Mouse (Mus musculus): ENCODE results near the gene 4922502D21Rik. TPM values are rescaled to one million over a fixed set of nuclear protein-coding genes. Genes with fewer than 3 reads are reported as not detected.

The 4922502D21Rik gene
- polyA plus RNA-seq, 1 experiment from 2014 or later: not detected

GRCm38 (mm10) chr6:129318395-129318794, 13.2 kb downstream of the 4922502D21Rik start:
- Histone ChIP-seq H3K36me3 (ENCODE audit: control insufficient read depth, insufficient read depth, low read length) (no peaks in the 10 kb centered on the region), H3K4me3 (ENCODE audit: low read length) (no peak overlapping the region), H3K9ac (ENCODE audit: low read depth, low read length) (no peak overlapping the region), H3K4me2 (ENCODE audit: low read length) (no peak overlapping the region), H3K27me3 (replicated peaks; ENCODE audit: control insufficient read depth, insufficient read depth, low read length) (no peaks in the 10 kb centered on the region), H3K4me1 (ENCODE audit: control insufficient read depth, insufficient read depth, low read depth, low read length) (no peaks in the 10 kb centered on the region), H3K9me3 (ENCODE audit: control insufficient read depth, low read length) (no peaks in the 10 kb centered on the region), H3K27ac (ENCODE audit: low read depth, low read length) (no peak overlapping the region)
- WGBS: 59% methylated on average over 1 of the region's 1 CpGs
- no peak for ATAC-seq

DNA sequence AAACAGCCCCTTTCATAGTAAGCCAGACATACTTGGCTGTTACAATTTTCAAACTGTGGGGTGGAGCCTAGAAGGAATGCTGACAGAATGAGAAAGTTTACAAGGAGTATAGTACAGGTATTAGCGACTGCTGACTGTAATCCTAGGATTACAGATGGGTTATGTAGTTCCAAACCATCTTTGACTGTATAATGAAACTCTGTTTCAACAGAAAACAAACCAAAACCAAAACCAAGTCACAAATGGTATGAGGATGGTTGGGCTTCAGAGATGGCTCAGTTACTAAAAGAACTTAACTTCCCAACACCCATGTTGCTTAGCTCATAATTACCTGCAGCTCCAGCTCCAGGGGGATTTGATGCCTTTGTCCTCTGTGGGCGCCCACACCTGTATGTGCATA, 15.1 kb downstream of the 4922502D21Rik start:
- Histone ChIP-seq H3K4me2 (ENCODE audit: low read length) (no peak overlapping the region), H3K4me1 (ENCODE audit: control insufficient read depth, insufficient read depth, low read depth, low read length) (no peaks in the 10 kb centered on the region), H3K36me3 (ENCODE audit: control insufficient read depth, insufficient read depth, low read length) (no peaks in the 10 kb centered on the region), H3K27ac (ENCODE audit: low read depth, low read length) (no peak overlapping the region), H3K4me3 (ENCODE audit: low read length) (no peak overlapping the region), H3K9me3 (ENCODE audit: control insufficient read depth, low read length) (no peaks in the 10 kb centered on the region), H3K9ac (ENCODE audit: low read depth, low read length) (no peak overlapping the region), H3K27me3 (replicated peaks; ENCODE audit: control insufficient read depth, insufficient read depth, low read length) (no peaks in the 10 kb centered on the region)
- WGBS: 77% methylated on average over 2 of the region's 2 CpGs
- ATAC-seq: no peak

- Histone ChIP-seq H3K36me3 (ENCODE audit: control insufficient read depth, insufficient read depth, low read length) (no peaks in the 10 kb centered on the region), H3K27me3 (replicated peaks; ENCODE audit: control insufficient read depth, insufficient read depth, low read length) (no peaks in the 10 kb centered on the region), H3K4me2 (ENCODE audit: low read length) (no peak overlapping the region), H3K9ac (ENCODE audit: low read depth, low read length) (no peak overlapping the region), H3K4me3 (ENCODE audit: low read length) (no peak overlapping the region), H3K27ac (ENCODE audit: low read depth, low read length) (no peak overlapping the region), H3K9me3 (ENCODE audit: control insufficient read depth, low read length) (no peaks in the 10 kb centered on the region), H3K4me1 (ENCODE audit: control insufficient read depth, insufficient read depth, low read depth, low read length) (no peaks in the 10 kb centered on the region)
- 89% methylated on average over 1 of the region's 1 CpGs for WGBS
- ATAC-seq: no peak
These were observed 15.9 kb downstream of the 4922502D21Rik start for GRCm38 (mm10) chr6:129315698-129316097.

DNA sequence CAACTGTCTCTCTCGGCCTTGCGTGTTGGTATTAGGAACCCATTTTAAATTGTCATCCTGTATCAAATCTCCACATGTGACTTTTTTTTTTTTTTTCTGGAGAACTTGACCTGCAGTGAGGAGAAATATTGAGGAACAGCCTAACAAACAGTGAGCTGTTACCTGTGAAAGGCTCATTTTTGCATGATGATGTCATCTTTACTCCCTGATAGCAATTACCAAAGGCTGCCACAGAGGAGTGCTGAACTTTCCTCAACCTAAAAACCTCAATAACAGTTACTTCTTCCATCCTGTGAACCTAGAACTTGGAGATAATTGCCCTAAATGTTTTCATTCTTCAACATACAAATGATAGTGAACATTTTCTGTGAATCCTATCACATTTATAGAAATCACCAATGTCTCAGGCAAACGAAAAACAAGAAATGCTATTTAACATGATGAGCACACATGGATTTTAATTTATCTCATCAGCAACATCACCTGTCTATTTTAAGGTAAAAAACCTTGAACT, 16.9 kb downstream of the 4922502D21Rik start:
- H3K27me3 ChIP-seq (replicated peaks; ENCODE audit: control insufficient read depth, insufficient read depth, low read length): no peaks in the 10 kb centered on the region
- no peaks in the 10 kb centered on the region for H3K4me1 ChIP-seq (ENCODE audit: control insufficient read depth, insufficient read depth, low read depth, low read length)
- WGBS: 91% methylated on average over 3 of the region's 3 CpGs
- no peaks in the 10 kb centered on the region for H3K9me3 ChIP-seq (ENCODE audit: control insufficient read depth, low read length)
- no peak overlapping the region for H3K9ac ChIP-seq (ENCODE audit: low read depth, low read length)
- no peak overlapping the region for H3K4me2 ChIP-seq (ENCODE audit: low read length)
- ATAC-seq: no peak
- no peak overlapping the region for H3K27ac ChIP-seq (ENCODE audit: low read depth, low read length)
- no peaks in the 10 kb centered on the region for H3K36me3 ChIP-seq (ENCODE audit: control insufficient read depth, insufficient read depth, low read length)
- H3K4me3 ChIP-seq (ENCODE audit: low read length): no peak overlapping the region

- Histone ChIP-seq H3K27ac (ENCODE audit: low read depth, low read length) (no peak overlapping the region), H3K4me1 (ENCODE audit: control insufficient read depth, insufficient read depth, low read depth, low read length) (no peaks in the 10 kb centered on the region), H3K9ac (ENCODE audit: low read depth, low read length) (no peak overlapping the region), H3K36me3 (ENCODE audit: control insufficient read depth, insufficient read depth, low read length) (no peaks in the 10 kb centered on the region), H3K4me3 (ENCODE audit: low read length) (no peak overlapping the region), H3K9me3 (ENCODE audit: control insufficient read depth, low read length) (no peaks in the 10 kb centered on the region), H3K4me2 (ENCODE audit: low read length) (no peak overlapping the region), H3K27me3 (replicated peaks; ENCODE audit: control insufficient read depth, insufficient read depth, low read length) (no peaks in the 10 kb centered on the region)
- ATAC-seq: no peak
- 84% methylated on average over 3 of the region's 3 CpGs for WGBS
These were observed 19.1 kb downstream of the 4922502D21Rik start for GRCm38 (mm10) chr6:129312499-129312898.

- no peak for ATAC-seq
- H3K27ac ChIP-seq (ENCODE audit: low read depth, low read length): no peak overlapping the region
- H3K36me3 ChIP-seq (ENCODE audit: control insufficient read depth, insufficient read depth, low read length): no peaks in the 10 kb centered on the region
- H3K4me1 ChIP-seq (ENCODE audit: control insufficient read depth, insufficient read depth, low read depth, low read length): no peaks in the 10 kb centered on the region
- no peaks in the 10 kb centered on the region for H3K9me3 ChIP-seq (ENCODE audit: control insufficient read depth, low read length)
- no peak overlapping the region for H3K4me3 ChIP-seq (ENCODE audit: low read length)
- H3K27me3 ChIP-seq (replicated peaks; ENCODE audit: control insufficient read depth, insufficient read depth, low read length): no peaks in the 10 kb centered on the region
- no peak overlapping the region for H3K9ac ChIP-seq (ENCODE audit: low read depth, low read length)
- no peak overlapping the region for H3K4me2 ChIP-seq (ENCODE audit: low read length)
- WGBS: 75% methylated on average over 1 of the region's 1 CpGs
These were observed 27.4 kb downstream of the 4922502D21Rik start for GRCm38 (mm10) chr6:129304180-129304579.

DNA sequence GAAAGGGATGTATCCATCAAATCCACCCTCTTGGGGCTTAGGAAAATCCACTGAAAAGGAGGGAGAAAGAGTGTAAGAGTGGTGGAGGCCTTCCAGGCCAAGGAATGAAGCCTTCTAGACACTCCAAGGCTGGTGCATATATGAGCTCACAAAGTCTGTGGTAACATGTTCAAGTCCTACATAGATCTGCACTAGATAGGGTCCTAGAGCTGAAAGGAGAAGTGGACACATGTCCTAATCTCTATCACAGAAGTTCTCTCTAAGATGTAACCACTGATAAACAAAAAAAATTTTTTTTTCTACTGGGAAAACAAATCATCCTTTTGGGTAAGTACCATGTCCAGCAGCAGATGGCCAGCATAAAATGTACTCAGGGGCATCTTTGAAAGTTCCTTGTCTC, 42.9 kb downstream of the 4922502D21Rik start:
- no peak for ATAC-seq
- Histone ChIP-seq H3K4me2 (ENCODE audit: low read length) (no peak overlapping the region), H3K4me3 (ENCODE audit: low read length) (no peak overlapping the region), H3K4me1 (ENCODE audit: control insufficient read depth, insufficient read depth, low read depth, low read length) (no peaks in the 10 kb centered on the region), H3K27ac (ENCODE audit: low read depth, low read length) (no peak overlapping the region), H3K9me3 (ENCODE audit: control insufficient read depth, low read length) (no peaks in the 10 kb centered on the region), H3K9ac (ENCODE audit: low read depth, low read length) (no peak overlapping the region), H3K27me3 (replicated peaks; ENCODE audit: control insufficient read depth, insufficient read depth, low read length) (no peaks in the 10 kb centered on the region), H3K36me3 (ENCODE audit: control insufficient read depth, insufficient read depth, low read length) (no peaks in the 10 kb centered on the region)

DNA sequence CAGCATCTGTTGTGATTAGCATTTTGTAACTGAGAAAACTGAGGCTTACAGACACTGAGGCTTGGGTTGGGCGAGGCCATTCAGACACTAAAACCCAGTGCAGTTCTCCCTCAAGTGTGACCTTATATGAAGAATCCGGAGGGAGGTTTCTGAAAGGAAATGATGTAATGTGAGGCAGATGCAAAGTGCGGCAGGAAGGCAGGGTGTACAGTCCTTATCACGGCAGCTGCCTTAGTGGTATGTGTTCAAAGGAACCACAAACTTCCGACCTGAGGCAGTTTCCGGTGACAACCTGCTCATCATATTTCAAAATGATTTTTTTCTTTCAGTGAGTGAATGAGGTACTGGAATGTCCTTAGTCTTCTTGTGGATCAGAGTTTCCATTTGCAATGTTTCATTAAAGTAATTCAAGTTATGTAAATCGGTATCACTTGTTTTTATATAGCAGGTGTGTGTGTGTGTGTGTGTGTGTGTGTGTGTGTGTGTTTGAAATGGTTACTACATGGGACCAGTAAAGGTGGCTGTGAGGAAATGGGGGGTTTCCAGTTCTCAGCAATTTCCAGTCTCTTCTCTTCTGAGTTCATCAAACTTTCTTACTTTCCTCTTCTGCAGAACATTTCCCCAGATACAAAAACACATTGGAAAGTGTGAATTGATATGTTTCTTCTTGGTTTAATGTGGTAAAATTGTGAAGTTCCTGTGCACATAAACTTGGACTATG, 47.1 kb downstream of the 4922502D21Rik start:
- Histone ChIP-seq H3K9me3 (ENCODE audit: control insufficient read depth, low read length) (no peaks in the 10 kb centered on the region), H3K4me3 (ENCODE audit: low read length) (no peak overlapping the region), H3K36me3 (ENCODE audit: control insufficient read depth, insufficient read depth, low read length) (no peaks in the 10 kb centered on the region), H3K4me2 (ENCODE audit: low read length) (no peak overlapping the region), H3K27ac (ENCODE audit: low read depth, low read length) (no peak overlapping the region), H3K27me3 (replicated peaks; ENCODE audit: control insufficient read depth, insufficient read depth, low read length) (no peaks in the 10 kb centered on the region), H3K9ac (ENCODE audit: low read depth, low read length) (no peak overlapping the region), H3K4me1 (ENCODE audit: control insufficient read depth, insufficient read depth, low read depth, low read length) (no peaks in the 10 kb centered on the region)
- ATAC-seq: no peak
- 86% methylated on average over 7 of the region's 7 CpGs for WGBS

DNA sequence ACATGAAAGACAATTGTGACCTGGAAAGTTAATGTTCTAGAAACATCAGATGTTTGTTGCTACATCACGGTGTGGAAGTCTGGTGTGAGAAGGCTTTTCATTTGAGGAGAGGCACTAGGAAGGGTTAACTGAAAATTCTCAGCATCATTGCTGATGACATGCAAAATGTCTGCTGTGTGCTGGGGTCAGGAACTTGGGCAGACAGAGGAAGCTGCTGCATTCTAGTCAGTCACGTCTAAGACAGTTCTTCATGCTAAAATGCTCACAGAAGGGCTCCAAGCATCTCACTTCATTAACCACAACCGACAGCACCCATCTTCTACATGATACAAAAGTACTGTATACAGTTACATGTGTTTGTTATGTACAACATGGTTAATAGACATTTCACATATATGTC, 48.3 kb downstream of the 4922502D21Rik start:
- ATAC-seq: no peak
- H3K4me1 ChIP-seq (ENCODE audit: control insufficient read depth, insufficient read depth, low read depth, low read length): no peaks in the 10 kb centered on the region
- 69% methylated on average over 3 of the region's 3 CpGs for WGBS
- H3K4me2 ChIP-seq (ENCODE audit: low read length): no peak overlapping the region
- H3K36me3 ChIP-seq (ENCODE audit: control insufficient read depth, insufficient read depth, low read length): no peaks in the 10 kb centered on the region
- H3K9me3 ChIP-seq (ENCODE audit: control insufficient read depth, low read length): no peaks in the 10 kb centered on the region
- H3K27ac ChIP-seq (ENCODE audit: low read depth, low read length): no peak overlapping the region
- H3K4me3 ChIP-seq (ENCODE audit: low read length): no peak overlapping the region
- no peaks in the 10 kb centered on the region for H3K27me3 ChIP-seq (replicated peaks; ENCODE audit: control insufficient read depth, insufficient read depth, low read length)
- no peak overlapping the region for H3K9ac ChIP-seq (ENCODE audit: low read depth, low read length)

All from hindbrain, embryonic 16.5 days (tissue).